Mouse (Mus musculus) C2C12 (cell line): ENCODE measurements around the gene Gpx6.

Experiments used
- CTCF ChIP-seq: IDR thresholded peaks from one replicate; pipeline ENCODE4 v1.5.1; 2011; ENCODE audit not compliant: control insufficient read depth, insufficient read depth, insufficient read length
- MAX ChIP-seq: IDR thresholded peaks from one replicate; pipeline ENCODE4 v1.6.1; 2011; ENCODE audit warnings: mild to moderate bottlenecking, control low read depth
- MYOG ChIP-seq: IDR thresholded peaks from one replicate; pipeline ENCODE4 v1.6.1; 2011; ENCODE audit not compliant: control insufficient read depth, insufficient read length; ENCODE audit errors: extremely low read depth

DNA sequence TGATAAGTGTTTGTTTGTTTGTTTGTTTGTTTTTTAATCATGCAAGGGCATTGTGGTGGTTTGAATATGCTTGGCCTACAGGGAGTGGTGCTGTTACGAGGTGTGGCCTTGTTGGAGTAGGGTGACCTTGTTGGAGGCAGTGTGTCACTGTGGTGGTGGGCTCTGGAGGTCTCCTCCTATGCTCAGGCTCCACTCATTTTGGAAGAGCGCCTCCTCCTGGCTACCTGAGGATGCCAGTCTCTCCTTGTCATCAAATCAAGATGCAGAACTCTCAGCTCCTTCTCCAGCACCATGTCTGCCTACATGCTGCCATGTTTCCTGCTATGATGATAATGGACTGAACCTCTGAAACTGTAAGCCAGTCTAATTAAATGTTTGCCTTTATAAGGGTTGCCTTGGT is 46.2 kb upstream of the Gpx6 start:
- TF ChIP-seq MAX, result no peak
- no peak for TF ChIP-seq CTCF
- no peak for TF ChIP-seq MYOG
